Mouse (Mus musculus): ENCODE measurements at regions not wholly inside any gene's neighbourhood (a gene's known extent, or its start where the extent isn't known, plus 50 kb on each side); places are given as distances from the start of the nearest gene placed in this dataset.
"Not testable (repeated sequence)": the region's sequence is repeated elsewhere in the genome, so short reads cannot be mapped to it uniquely, and the experiment has no call there.

DNA sequence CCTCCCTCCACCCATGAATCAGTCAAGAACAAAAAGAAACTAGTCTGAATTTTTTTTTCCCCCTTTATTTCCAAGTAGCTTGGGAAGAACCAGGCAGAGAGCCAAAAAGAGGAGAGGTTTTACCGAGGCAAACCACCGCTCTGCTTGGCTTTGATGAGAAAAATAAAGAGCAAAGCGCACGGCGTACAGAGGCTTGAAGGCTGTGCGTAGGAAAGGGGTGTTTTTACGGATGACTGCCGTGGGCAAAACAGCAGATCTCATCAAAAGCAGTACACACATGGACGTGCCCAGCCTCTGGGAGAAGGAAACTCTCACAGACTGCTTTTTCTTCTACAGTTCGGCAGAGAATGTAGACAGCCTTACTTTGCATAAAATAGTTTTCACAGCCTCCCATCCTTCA lies 128.5 kb upstream of the Arid1b start:
- intact Hi-C loops (cut with DNase I), result no loop called here
- DNase-seq, result peak; percentile 15 to 27

DNA sequence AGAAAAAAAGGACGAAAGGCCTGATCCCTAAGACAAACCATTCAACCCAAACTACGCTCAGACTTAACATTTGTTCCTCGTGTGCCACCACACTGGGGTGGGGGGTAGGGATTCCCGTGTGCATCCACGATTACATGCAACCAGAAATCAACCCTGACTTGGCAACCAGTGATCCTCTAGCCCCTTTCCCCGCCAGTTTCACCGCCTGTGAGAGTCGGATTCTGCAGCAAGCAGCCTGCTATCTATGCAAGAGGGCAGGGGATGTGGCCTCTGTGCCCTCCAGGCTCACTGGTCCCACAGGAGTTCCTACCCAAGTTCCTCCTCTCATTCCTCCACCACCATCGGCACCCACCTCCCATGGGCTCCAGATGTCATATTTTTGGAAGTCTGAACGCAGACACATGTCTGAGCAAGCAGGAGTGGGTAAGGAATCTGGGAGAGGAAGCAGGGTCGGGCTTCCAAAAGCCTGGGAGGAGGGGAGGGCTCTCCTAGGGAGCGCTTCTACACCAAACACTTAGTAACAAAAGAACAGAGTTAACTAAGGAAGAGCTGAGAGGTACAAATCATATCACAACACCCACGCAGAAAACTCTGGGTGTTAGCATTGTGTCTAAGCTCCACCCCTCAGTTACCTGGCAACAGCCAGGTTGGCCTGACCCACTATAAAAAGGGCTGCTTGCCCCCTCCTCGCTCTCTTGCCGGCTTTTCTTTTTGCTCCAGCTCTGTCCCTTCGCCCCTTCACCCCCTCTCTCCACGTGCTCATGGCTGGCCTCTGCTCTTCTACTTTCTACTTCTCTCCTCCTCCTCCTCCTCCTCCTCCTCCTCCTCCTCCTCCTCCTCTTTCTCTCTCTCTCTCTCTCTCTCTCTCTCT lies 127.9 kb upstream of the Arid1b start:
- DNase-seq, result peak; percentile 6 to 13

DNA sequence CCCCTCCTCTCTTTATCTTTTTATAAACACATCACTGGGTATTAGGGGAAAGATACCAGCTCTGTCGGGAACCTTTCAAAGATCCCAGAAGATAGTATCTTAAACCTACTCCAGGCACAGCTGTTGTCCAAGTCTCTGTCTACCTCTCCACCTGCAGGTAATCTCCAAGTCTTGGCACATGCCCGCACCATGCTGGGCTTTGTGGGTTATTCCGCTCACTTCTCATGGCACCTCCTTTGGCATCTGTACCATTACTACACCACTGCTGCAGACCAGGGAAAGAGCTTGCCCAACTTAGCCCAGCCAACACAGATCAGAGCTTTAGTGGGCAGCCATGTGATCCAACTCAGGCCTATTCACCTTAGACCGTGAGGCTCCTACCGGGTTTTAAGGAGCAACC lies 127.0 kb upstream of the Arid1b start:
- DNase-seq, result no peak
- intact Hi-C loops (cut with DNase I), result no loop called here

More for the DNA sequence above, 127.9 kb upstream of the Arid1b start:
- intact Hi-C loops (cut with DNase I), result no loop called here

DNA sequence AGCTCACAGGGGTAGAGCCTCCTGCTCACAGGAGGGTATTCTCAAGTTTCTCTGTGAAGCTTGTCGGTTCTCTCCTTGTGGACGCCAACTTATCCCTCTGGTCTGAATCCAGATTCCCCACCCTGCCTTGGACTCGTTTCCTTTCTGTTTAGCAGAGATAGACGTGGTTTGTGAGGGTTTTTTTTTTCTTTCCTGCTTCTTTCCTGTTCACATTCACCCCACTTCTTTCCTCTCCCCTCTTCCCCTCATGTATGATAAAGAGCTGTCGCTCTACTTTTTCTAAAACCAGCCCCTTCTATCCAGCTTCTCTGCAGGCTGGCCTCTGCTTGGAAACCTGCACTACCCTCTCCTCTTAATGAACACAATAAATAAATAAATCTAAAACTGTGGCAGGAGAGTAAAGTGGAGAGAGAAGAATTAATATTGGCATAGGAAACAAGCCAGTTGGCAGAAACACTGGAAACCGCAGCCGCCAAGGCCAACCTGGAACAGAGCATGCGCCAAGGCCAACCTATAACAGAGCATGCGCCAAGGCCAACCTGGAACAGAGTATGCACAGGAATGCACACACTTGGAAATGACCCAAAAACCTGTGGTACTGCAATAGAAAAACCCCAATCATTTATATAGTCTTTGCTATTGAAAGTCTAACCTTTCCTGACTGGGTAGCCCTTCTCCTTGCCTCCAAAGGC lies 126.2 kb upstream of the Arid1b start:
- peak; percentile 55 to 63 for DNase-seq
- intact Hi-C loops (cut with DNase I), result no loop called here

DNA sequence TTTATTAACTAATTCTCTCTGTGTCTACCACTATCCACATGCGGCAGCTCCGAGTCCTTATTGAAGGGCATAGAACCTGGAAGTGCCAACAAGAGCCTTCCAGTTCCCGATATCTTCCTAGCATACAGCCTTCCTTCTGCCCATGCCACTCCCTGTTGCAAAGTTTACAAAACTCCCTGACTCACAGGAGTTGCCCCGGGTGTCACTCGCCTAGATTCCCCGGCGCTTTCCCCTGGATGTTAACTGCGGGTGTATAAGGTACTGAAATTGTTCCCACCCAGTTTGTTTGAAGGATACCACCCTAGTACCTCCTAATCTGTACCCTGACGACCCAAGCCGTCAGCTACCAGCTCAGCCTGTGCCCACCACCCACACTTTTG lies 125.7 kb upstream of the Arid1b start:
- intact Hi-C loops (cut with DNase I), result no loop called here

DNA sequence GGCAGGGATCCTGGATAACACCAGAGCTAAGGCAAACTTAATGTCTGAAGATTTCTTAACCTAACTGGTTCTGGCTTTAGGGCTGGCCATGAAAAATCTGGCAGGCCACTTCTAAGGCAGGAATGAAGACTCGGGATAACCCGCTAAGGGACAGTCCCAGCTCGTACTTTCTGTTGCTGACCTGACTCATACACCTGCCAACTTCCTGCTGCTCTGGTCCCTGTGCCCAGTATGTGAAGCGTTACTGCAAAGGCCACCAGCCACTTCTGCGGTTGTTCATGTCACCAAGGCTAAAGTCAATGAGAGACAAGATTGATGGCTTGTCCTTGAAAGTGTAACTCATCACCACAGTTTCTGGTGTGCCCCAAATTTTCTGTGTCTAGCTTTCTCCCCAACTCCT lies 125.3 kb upstream of the Arid1b start:
- DNase-seq, result no peak
- intact Hi-C loops (cut with DNase I), result no loop called here

More for the DNA sequence above, 125.7 kb upstream of the Arid1b start:
- no peak for DNase-seq

DNA sequence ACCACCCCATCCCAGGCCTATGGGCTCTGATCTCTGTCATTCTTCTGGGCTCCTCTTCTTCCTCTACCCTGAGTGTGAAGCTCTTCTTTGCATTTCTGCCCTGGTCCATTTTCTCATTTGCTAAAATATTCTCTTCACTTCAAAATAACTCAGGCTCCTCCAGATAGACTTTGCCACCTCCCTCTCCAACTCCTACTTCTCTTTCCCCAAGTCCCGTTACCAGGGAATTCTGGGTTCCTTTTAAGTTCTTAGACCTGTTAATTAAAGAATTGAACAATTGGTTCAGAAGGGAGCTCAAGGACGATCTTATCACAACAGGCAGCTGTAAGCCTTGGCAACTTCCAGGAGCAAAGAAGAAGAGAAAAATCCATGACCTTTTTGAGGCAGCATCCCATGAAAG lies 122.9 kb upstream of the Arid1b start:
- DNase-seq, result no peak
- intact Hi-C loops (cut with DNase I), result no loop called here

DNA sequence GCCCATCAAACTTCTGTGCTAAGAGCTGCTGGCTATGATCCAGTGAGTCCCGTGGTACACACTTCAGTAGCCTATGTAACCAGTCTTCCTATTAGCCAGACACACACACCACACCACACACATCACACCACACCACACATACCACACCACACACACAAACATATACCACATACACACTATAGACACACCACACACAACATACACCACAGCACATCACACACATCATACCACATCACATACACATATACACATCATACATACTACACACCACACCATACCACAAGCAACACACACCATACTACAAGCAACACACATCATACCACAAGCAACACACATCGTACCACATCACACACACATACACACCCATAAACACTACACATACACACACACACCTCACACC lies 119.7 kb upstream of the Arid1b start:
- no peak for DNase-seq
- intact Hi-C loops (cut with DNase I), result no loop called here

DNA sequence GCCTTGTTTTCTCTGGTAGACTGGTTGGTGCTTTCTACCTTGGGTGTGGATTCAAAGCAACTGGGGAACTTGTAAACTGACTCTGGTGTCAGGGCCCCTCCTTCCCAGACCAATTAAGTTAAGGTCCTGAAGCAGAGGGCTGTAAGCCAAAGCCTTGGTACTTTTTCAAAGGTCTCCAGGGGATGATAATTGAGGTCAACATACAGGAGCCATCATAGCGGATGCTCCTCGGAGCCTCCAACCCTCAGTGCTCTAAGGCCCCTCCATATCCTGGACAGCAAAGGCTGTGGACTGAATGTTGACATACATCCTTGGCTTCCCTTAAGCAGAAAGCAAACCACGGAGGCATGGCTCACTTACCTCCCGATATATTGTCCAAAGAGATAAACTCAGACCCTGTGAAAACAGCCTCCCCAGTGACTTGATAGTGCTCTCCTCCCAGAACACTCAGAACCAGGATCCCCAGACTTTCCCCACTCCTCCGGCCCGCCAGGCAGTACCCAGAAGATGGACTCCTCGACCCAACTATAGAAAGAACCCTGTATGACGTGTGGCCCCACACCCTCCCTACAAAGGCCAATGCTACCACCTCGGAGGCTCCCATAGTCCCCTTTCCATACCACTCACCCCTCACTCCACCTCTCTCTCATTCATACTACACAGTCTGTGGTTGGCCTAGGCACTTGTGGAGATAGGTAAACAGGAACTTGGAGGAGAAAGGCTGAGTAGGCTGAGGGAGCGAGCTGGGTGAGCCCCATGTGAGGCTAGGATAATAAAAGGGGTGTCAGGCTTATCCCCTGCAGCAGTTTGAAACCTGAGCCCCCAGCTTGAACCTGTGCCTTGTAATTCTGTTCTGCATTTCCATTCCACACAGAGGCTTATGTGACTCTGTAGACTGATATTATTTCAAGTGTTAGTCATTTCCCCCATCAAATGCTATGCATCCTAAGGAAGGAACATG lies 118.8 kb upstream of the Arid1b start:
- DNase-seq, result no peak
- intact Hi-C loops (cut with DNase I), result no loop called here

DNA sequence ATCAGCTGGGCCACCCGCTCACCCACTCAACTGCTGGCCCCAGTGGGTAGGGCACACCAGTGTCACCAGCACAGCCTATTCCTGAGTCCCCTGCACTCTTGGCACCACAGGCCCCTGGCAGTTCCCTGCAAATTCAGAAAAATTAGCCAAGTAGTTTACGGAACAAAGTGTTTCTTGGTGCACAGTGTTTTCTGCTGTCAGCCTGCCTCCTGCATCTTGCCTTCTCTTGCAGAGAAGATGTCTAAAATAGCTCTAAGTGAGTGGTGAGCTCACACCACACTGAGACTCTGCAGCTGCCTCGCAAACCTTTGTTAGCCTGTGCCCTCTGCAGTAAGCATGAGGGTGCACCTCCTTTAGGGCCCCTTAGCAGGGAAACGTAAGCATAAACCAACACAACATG lies 117.7 kb upstream of the Arid1b start:
- intact Hi-C loops (cut with DNase I), result no loop called here
- no peak for DNase-seq

DNA sequence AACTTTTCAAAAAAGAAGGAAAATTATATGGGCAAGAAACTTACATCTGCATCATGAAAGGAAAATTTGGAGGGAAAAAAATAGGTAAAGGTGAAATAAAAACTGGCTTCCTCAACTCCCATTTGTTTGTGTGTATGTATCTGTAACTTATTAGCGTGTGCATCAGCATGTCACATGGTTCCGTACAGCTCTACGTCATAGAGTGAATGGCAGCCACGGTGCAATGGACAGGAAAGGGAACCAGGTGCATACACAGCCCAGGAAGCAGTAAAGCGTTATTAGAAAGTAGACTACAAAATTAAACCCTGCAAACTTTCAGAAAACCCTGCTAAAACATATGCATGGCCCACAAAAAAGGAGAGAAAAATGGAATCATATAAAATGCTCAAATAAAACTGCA lies 112.7 kb upstream of the Arid1b start:
- no peak for DNase-seq

DNA sequence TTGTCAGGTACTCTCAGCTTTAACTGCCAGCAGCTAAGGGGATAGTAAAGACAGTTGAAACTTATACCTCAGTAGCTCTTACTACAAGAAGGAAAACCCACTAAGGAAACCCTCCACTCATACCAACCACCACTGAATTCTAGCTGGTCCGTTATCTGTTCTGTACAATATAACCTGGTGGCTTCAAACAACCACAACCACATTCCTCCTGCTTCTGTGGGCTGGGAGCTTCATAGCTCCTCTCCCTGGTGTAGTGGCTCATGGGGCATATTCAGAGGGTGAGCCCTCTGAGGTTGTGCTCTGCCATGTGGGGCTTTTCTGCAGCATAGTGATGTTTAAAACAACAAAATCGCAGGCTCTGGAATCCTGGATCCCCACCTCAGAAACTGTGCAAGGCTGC lies 110.0 kb upstream of the Arid1b start:
- no peak for DNase-seq
- intact Hi-C loops (cut with DNase I), result no loop called here

More for the DNA sequence above, 112.7 kb upstream of the Arid1b start:
- intact Hi-C loops (cut with DNase I), result no loop called here

DNA sequence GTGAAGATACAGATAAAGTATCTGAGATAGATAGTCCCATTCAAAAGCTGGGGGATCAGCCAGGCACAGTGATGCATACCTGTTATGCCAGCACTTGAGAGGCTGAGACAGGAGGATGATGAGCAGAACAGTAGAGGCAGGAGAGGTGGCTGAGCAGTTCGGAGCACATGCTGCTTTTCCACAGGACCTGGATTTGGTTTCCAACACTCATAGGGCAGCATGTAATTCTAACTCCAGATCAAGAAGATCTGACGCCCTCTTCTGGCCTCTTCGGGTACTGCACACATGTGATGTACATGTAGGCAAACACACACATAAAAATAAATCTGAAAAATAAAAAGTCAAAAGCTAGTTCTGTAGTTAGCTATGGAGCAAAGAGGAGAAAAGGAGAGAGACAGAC lies 109.4 kb upstream of the Arid1b start:
- DNase-seq, result no peak
- intact Hi-C loops (cut with DNase I), result no loop called here

DNA sequence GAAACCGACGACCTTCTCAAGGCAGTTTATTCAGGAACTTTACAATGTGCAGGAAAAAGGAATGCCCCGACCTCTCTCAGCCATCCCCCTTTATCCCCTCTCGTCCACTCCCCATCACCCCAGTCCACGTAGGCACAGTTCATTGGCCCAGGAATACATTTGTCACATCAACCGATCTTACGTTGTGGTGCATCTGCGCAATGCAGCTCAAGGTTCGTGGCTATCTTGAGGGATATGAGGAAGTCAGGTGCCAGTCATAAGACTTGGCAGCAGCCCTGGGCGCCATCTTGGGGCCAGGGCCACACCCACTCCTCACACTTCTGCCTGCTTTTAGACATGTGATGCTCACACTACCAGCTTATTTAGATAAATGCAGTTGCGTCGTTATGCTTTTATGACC lies 106.8 kb upstream of the Arid1b start:
- intact Hi-C loops (cut with DNase I); DNase-seq: not testable (repeated sequence)

DNA sequence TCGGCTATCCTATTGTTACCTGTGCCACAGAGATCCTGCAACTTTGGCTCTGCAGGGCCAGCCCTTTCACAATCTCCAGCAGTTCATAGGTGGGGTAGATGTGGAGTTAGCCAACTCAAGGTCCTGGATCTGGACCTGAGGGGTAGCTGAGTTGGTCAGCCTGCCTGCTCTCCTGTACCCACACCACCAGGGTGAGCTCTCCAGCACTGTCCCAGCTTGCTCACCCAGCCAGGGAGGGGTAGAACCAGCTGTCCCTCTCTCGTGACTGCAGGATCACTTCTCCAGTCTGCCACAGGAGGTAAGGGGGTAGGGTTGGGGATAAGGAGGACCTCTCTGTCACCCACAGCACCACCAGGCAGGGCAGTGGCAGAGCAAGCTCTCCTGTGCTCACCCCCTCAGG lies 104.6 kb upstream of the Arid1b start:
- intact Hi-C loops (cut with DNase I), result no loop called here
- no peak for DNase-seq

DNA sequence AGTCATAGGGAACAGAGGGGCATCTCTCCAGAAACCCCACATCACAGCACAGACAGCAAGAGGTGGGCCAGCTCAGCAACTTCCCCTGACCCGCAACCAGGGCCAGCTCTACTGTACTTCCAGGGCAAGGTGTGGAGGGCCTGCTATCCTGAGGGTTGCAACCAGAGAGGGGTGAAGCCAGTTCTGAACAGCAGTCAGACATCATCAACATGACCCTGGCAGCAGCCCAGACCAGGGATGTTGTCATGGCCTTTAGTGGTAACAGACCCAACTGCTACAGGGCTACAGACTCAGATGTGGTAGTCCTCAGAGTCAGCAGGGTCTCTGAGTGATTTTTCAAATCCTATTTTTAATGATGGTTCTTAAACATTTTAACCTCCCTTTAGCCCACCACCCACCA lies 104.0 kb upstream of the Arid1b start:
- no peak for DNase-seq
- intact Hi-C loops (cut with DNase I), result no loop called here

DNA sequence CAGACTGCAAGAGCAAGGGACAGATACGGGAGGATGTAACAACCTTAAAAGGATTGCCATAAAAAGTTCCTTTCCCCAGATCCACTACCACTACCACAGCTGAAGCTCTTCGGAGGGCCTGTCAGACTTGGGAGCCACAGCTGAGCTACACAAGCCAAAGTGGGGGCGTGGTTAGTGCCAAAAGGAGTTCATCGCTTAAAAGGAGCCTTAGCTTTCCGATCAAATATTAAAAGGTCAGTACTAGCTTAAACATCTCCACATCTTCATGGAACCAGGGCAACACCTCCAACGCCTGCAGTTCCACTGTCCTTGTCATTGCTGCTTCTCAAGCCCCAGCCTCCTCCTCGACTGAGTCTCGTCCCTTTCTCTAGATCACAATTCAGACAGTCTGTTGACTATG lies 102.6 kb upstream of the Arid1b start:
- intact Hi-C loops (cut with DNase I), result no loop called here
- peak; percentile 27 to 51 for DNase-seq

DNA sequence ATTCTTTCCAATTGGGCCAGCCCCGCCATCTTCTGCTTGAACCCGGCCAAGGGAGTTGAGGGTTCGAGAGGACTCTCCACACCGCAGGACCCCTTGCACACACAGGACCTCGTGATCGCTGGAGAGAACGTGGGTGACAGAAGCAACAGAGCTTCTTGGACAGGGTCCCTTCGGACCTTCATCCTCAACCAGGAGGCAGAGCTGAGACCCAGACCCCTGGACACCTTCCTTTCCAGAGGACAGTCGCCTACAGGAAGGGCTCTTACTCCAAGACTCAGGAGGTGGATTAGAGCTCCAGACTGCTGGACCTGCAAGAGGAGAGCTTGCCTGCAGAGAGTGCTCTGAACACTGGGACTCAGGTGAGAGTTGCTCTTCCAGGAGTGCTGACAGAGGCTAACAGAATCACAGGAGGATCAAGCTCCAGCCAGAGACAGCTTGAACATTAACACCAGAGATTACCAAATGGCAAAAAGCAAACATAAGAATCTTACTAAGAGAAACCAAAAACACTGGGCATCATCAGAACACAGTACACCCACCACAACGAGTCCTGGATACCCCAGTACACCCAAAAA lies 99.3 kb upstream of the Arid1b start:
- intact Hi-C loops (cut with DNase I); DNase-seq: not testable (repeated sequence)

DNA sequence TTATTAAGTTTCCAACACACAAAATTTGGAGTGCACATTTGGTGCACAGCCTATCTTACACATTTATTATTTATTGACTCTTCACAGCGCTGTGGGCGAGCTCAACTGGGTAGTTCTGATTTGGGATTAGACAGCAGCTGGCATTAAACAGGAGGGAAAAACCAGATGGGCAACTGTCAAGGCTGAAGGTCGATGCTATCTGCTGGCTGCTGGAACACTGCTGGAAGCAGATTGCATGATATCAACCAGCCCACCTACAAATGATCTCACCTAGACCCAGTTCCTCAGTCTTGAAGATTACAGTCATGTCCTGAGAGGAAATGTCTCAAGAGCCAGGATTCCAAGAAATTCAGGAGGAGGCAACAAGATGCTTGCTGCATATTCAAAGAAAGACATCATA lies 91.0 kb upstream of the Arid1b start:
- DNase-seq, result no peak
- intact Hi-C loops (cut with DNase I), result no loop called here

DNA sequence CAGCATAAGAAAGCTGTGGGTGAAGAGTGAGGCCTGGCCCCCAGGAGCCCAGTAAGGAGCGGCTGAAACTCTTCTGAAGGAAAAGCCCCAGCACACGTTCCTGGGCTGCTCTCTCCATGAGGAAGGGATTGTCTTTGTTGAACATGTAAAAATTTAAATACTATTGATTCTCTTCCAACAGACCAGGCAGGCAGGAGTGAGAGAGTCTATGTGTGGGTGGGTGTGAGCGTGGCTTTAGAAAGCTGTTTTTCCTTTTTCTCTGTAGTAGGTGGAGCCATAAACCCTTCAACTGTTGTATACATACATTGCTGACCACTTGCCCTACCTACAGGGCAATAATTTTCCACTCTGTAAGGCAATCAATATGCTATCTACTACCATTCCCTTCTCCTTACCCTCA lies 87.6 kb upstream of the Arid1b start:
- no peak for DNase-seq
- intact Hi-C loops (cut with DNase I), result no loop called here
